Mouse (Mus musculus) CH12.LX (cell line): ENCODE data around the gene Abca1. TPM values are rescaled to one million over a fixed set of nuclear protein-coding genes. Genes with fewer than 3 reads are reported as not detected.

Source experiments
- DNase-seq: peaks from one replicate; pipeline ENCODE4 v3.0.0-alpha.2; 2013; ENCODE audit errors: extremely low read depth
- H3K27ac ChIP-seq: 2 replicates; pipeline ENCODE4 v1.5.1; 2012; ENCODE audit warnings: low read depth, mild to moderate bottlenecking, control low read depth, moderate library complexity; ENCODE audit not compliant: insufficient read depth
- H3K27me3 ChIP-seq: replicated peaks from 2 replicates; pipeline ENCODE3; 2012; ENCODE audit warnings: inconsistent platforms
- H3K36me3 ChIP-seq, 2 experiments: replicated peaks in 1 of 2; 2 replicates each; pipeline versions ENCODE3 to v1.6.1; 2012; ENCODE audit warnings: inconsistent platforms in 1 of 2, low read length in 1 of 2, mild to moderate bottlenecking in 1 of 2, mixed read lengths in 1 of 2, moderate library complexity in 1 of 2; ENCODE audit not compliant: control insufficient read depth in 1 of 2, insufficient read depth in 1 of 2
- H3K4me1 ChIP-seq, 2 experiments: 2 replicates each; pipeline ENCODE4 v1.6.1; 2012; ENCODE audit warnings: inconsistent platforms in 1 of 2, moderate library complexity in 1 of 2; ENCODE audit not compliant: insufficient read depth in 2 of 2, control insufficient read depth in 1 of 2
- H3K4me2 ChIP-seq: 2 replicates; pipeline ENCODE4 v1.6.1; 2012; ENCODE audit warnings: low read depth, mild to moderate bottlenecking, control low read depth; ENCODE audit not compliant: poor library complexity, insufficient read depth, severe bottlenecking
- H3K4me3 ChIP-seq, 3 experiments: fragments of 150-350 bp in 1 of 3; sonication (generic) in 1 of 3; replicated peaks in 1 of 3; 2 replicates each; pipeline versions ENCODE3 to v1.5.1; 2011 to 2012; ENCODE audit warnings: low read depth in 2 of 3, low read length in 2 of 3, mild to moderate bottlenecking in 2 of 3, moderate library complexity in 2 of 3, control low read depth in 1 of 3, improper control_type of control experiment in 1 of 3, inconsistent platforms in 1 of 3, mixed read lengths in 1 of 3; ENCODE audit not compliant: poor library complexity in 1 of 3
- H3K79me2 ChIP-seq: replicated peaks from 2 replicates; pipeline ENCODE4 v1.6.1; 2012; ENCODE audit warnings: mild to moderate bottlenecking, moderate library complexity; ENCODE audit not compliant: control insufficient read depth, poor library complexity, insufficient read depth, severe bottlenecking; ENCODE audit errors: extremely low read depth
- H3K9ac ChIP-seq: 2 replicates; pipeline ENCODE4 v1.6.1; 2012; ENCODE audit warnings: low read depth, mild to moderate bottlenecking, control low read depth, moderate library complexity; ENCODE audit not compliant: insufficient read depth
- H3K9me3 ChIP-seq: replicated peaks from 2 replicates; pipeline ENCODE3; 2012; ENCODE audit warnings: low read length, inconsistent platforms, mixed read lengths
- CHD2 ChIP-seq: IDR thresholded peaks from 2 replicates; pipeline ENCODE4 v1.6.1; 2011; ENCODE audit warnings: low read length, improper control_type of control experiment
- HCFC1 ChIP-seq: IDR thresholded peaks from 2 replicates; pipeline ENCODE4 v1.6.1; 2012; ENCODE audit warnings: low read depth, mild to moderate bottlenecking, inconsistent platforms, low read length, improper control_type of control experiment
- JUN ChIP-seq: IDR thresholded peaks from 2 replicates; pipeline ENCODE4 v1.6.1; 2011; ENCODE audit warnings: low read depth, mild to moderate bottlenecking, low read length, improper control_type of control experiment, moderate library complexity; ENCODE audit not compliant: insufficient read depth
- MAZ ChIP-seq: IDR thresholded peaks from 2 replicates; pipeline ENCODE4 v1.6.1; 2012; ENCODE audit warnings: low read depth, mild to moderate bottlenecking, inconsistent platforms, low read length, improper control_type of control experiment, moderate library complexity
- MEF2A ChIP-seq: IDR thresholded peaks from 2 replicates; pipeline ENCODE4 v1.6.1; 2014; ENCODE audit warnings: low read depth, mild to moderate bottlenecking, inconsistent platforms, low read length, improper control_type of control experiment, borderline replicate concordance
- MXI1 ChIP-seq: IDR thresholded peaks from 2 replicates; pipeline ENCODE4 v1.6.1; 2011; ENCODE audit warnings: mild to moderate bottlenecking, low read depth, low read length, improper control_type of control experiment
- TCF12 ChIP-seq: IDR thresholded peaks from 2 replicates; pipeline ENCODE4 v1.6.1; 2014; ENCODE audit warnings: low read depth, mild to moderate bottlenecking, inconsistent platforms, low read length, improper control_type of control experiment
- UBTF ChIP-seq: IDR thresholded peaks from 2 replicates; pipeline ENCODE4 v1.6.1; 2012; ENCODE audit warnings: low read depth, mild to moderate bottlenecking, inconsistent platforms, low read length, improper control_type of control experiment, moderate library complexity
- ZC3H11A ChIP-seq: IDR thresholded peaks from 2 replicates; pipeline ENCODE4 v1.6.1; 2012; ENCODE audit warnings: low read depth, mild to moderate bottlenecking, inconsistent platforms, low read length, improper control_type of control experiment
- dilution Hi-C: fragments of 300-500 bp; cut with MboI; formaldehyde crosslinking; loops from 2 replicates; pipeline ENCODE4 v1.14.3; 2020; ENCODE audit warnings: low sequenced_read_pairs; ENCODE audit not compliant: extremely low pct_unique_long_range_greater_than_20kb, extremely low pct_ligation_motif_present
- in situ Hi-C: fragments of 300-500 bp; cut with MboI; formaldehyde crosslinking; loops from 3 replicates; pipeline ENCODE4 v1.14.3; 2019; ENCODE audit warnings: low sequenced_read_pairs, low pct_ligation_motif_present, low pct_unique_long_range_greater_than_20kb, mixed read lengths
- polyA plus RNA-seq: library from polyadenylated mRNA; unstranded; fragments of >175 nt; gene quantifications from 2 replicates; pipeline ENCODE4 v1.2.1, GENCODE M21; 2012; ENCODE audit warnings: low read depth; ENCODE audit not compliant: insufficient read length
- total RNA-seq, 2 experiments: library from RNA; depleted of rRNA; stranded (reverse); fragments of 300-350 nt in 1 of 2; fragments of >200 nt in 1 of 2; gene quantifications; 2 replicates each; pipeline ENCODE4 v1.2.3; 2012 to 2014

The Abca1 gene
- total and polyA plus RNA-seq, 3 experiments: 0.13 to 0.46 (median 0.35) TPM

GRCm38 (mm10) chr4:53121084-53121483, 38.6 kb downstream of the Abca1 start:
- TF ChIP-seq TCF12: no peak
- TF ChIP-seq MXI1: no peak
- no peaks in the 10 kb centered on the region for H3K79me2 ChIP-seq
- no peak for DNase-seq
- dilution Hi-C loops: no loop called here
- no peak overlapping the region for H3K27ac ChIP-seq
- no peaks in the 10 kb centered on the region for H3K36me3 ChIP-seq
- H3K4me2 ChIP-seq: no peak overlapping the region
- H3K4me3 ChIP-seq: no peak overlapping the region
- H3K4me1 ChIP-seq: peaks cover 7 to 63% of the 10 kb centered on the region in 2 experiments
- H3K9me3 ChIP-seq: no peaks in the 10 kb centered on the region
- in situ Hi-C loops: loop anchor here (10.0 to 25.0 kb wide), 2 partner anchors 234 to 466 kb away; no protein-coding TSS in a partner anchor
- no peaks in the 10 kb centered on the region for H3K27me3 ChIP-seq
- no peak overlapping the region for H3K9ac ChIP-seq

GRCm38 (mm10) chr4:53120038-53120685, 39.5 kb downstream of the Abca1 start:
- no peaks in the 10 kb centered on the region for H3K9me3 ChIP-seq
- H3K36me3 ChIP-seq: no peaks in the 10 kb centered on the region
- no peak overlapping the region for H3K9ac ChIP-seq
- no peak for DNase-seq
- H3K27ac ChIP-seq: no peak overlapping the region
- dilution Hi-C loops: no loop called here
- no peaks in the 10 kb centered on the region for H3K27me3 ChIP-seq
- TF ChIP-seq MEF2A (no peak), MAZ (no peak)
- in situ Hi-C loops: loop anchor here (10.0 to 25.0 kb wide), 2 partner anchors 235 to 467 kb away; no protein-coding TSS in a partner anchor
- H3K79me2 ChIP-seq: no peaks in the 10 kb centered on the region
- no peak overlapping the region for H3K4me3 ChIP-seq
- no peak overlapping the region for H3K4me2 ChIP-seq
- H3K4me1 ChIP-seq: peaks cover 7 to 63% of the 10 kb centered on the region in 2 experiments

- dilution Hi-C loops: no loop called here
- Histone ChIP-seq H3K79me2 (no peaks in the 10 kb centered on the region), H3K9me3 (no peaks in the 10 kb centered on the region), H3K4me3 (no peak overlapping the region), H3K4me1 (peaks cover 7 to 48% of the 10 kb centered on the region in 2 experiments), H3K4me2 (no peak overlapping the region), H3K27me3 (no peaks in the 10 kb centered on the region), H3K36me3 (no peaks in the 10 kb centered on the region), H3K9ac (no peak overlapping the region), H3K27ac (no peak overlapping the region)
- in situ Hi-C loops: loop anchor here (25.0 kb wide), 1 partner anchor 469 kb away; no protein-coding TSS in a partner anchor
- no peak for DNase-seq
- no peak for TF ChIP-seq ZC3H11A
- TF ChIP-seq HCFC1: no peak
- TF ChIP-seq CHD2: no peak
- TF ChIP-seq JUN: no peak
- TF ChIP-seq UBTF: no peak
Observed at GRCm38 (mm10) chr4:53118643-53119042, 41.1 kb downstream of the Abca1 start.
